Mouse (Mus musculus) adrenal gland, postnatal 36 days (tissue): ENCODE results near the gene Usp4. TPM values are rescaled to one million over a fixed set of nuclear protein-coding genes. Genes with fewer than 3 reads are reported as not detected.

Experiments
- DNase-seq, 2 experiments: peaks; one replicate each; pipeline ENCODE4 v3.0.0; 2021; ENCODE audit warnings: mixed read lengths in 1 of 2
- total RNA-seq, 2 experiments: library from RNA; stranded (reverse); gene quantifications; 2 replicates each; pipeline ENCODE4 v1.2.3; 2021

Gene Usp4
- total RNA-seq, 2 experiments from 2014 or later: 110 to 120 TPM

DNA sequence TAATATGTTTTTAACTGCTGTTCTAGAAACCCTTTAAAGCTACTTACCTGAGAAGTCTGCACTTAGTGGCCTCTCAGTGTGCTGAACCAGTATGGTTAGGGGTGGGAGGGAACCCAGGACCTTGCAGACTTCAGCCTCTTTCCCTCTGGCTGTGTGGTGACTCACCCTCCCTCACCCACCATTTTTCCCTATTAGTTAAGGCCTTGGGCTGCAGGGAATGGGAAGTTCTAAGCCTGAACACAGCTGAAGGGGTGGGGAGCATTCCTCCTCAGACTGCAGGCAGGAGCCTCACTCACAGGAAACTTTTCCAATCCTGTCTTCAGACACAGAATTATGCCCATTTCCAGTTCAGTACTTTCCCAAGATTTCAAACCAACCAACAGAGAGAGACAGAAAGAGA lies 5.9 kb upstream of the Usp4 start:
- peak; percentile 50 to 54 for DNase-seq

DNA sequence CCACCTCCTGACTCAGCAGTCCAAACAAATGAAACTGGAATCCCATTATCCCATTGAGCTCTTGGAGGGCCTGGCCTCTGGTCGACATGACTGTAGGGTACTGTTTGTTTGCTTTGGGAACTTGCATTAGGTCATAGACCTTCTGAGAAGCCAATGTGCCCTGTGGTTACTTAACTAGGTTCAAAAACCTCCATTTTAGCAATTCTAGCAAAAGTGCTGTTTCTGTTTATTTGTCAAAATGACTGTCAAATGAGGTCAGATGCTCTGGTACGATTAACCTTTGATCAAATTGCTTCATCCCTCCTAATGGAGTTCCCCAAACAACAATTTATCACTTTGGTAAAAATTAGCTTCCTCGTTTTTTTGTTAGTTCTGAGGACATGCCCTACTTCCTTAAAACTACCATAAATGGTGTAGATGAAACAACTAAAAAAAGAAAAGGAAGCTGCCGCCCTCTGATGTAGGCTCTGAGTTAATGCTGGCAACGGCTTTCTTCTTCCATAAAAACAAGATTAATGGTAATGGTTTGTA lies 5.3 kb upstream of the Usp4 start:
- DNase-seq: peak in 1 of 2 experiments; percentile 21

GRCm38 (mm10) chr9:108343331-108343730 lies 4.3 kb upstream of the Usp4 start:
- DNase-seq: peak in 1 of 2 experiments; percentile 19

- no peak for DNase-seq
Observed at GRCm38 (mm10) chr9:108343835-108344234, 3.8 kb upstream of the Usp4 start.

GRCm38 (mm10) chr9:108344471-108344870 lies 3.2 kb upstream of the Usp4 start:
- no peak for DNase-seq

DNA sequence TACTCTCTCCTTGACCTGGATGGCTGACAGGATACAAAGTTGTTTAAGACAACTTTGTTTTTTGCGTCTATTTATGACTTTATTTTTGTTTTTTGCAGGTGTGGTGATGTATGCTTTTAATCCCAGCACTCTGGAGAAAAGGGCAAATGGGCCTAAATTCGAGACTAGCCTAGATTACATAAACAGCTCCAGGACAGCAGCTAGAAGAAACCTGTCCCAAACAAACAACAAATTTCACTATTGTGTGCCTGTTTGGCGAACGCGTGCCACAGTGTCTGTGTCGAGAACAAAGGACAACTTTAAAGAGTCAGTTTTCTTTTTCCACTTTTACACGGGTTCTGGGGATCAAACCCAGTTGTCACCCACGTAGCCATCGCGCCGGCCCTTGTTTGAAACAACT lies 629 bp upstream of the Usp4 start:
- DNase-seq: no peak

DNA sequence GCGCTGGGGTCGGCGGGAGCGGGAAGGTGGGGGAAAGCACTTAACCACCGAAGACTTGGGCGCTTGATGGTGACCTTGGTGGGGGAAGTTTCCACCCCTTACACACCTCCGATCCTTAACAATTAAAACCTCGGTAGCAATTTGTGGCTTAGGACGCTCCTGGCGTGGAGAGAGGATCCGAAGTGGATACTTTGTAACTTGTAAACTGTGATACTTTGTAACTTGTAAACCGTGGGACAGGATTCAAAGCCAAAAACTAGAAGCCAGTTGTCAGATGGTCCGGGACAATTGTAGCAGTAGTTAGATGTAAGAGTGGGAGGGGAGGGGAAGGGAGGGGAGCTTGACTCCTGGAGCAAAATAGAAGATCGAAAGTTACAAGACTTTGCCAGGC lies 632 bp downstream of the Usp4 start:
- no peak for DNase-seq

- no peak for DNase-seq
Observed at GRCm38 (mm10) chr9:108349727-108350126, 2.1 kb downstream of the Usp4 start.

GRCm38 (mm10) chr9:108378234-108378633 lies 30.6 kb downstream of the Usp4 start:
- DNase-seq: no peak

- DNase-seq: no peak
Observed at GRCm38 (mm10) chr9:108378736-108379135, 31.1 kb downstream of the Usp4 start.

DNA sequence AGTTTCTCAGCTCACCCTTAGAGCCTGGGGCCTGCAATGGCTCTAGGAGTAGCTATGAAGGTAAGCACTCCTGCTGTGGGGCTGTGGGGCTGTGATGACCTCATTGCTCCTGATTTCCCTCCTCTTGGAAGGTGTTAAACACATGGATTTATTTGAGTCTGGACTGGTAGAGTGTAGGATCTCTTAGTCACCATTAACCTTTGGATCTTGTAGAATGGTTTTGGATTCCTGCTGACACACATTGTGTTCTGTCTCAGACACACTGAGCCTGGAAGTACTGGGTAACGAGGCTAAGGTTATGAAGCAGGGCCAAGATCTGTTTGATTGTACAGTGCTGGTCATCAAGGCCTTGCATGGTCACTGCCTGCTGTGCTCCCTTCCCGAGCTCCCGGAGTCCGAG lies 31.6 kb downstream of the Usp4 start:
- DNase-seq: no peak

- DNase-seq: no peak
Observed at GRCm38 (mm10) chr9:108381382-108381781, 33.7 kb downstream of the Usp4 start.

DNA sequence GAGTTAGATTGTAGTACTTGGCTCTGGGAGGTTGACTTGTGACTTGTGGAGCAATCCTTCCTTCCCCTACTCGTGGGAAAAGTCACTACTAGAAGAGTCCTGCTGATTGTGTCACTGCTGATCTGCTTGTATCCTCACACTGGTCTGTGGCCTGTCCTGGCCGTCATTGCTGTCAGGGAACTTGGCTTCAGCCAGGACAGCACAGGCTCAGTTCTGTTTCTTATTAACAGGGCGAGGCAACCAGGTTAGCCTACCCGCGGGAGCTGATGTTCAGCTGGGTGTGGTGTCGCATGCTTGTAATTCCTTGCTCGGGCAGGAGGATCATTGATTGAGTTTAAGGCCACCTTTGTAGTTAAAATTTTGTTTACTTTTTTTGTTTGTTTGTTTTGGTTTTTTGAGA lies 37.4 kb downstream of the Usp4 start:
- DNase-seq: no peak

DNA sequence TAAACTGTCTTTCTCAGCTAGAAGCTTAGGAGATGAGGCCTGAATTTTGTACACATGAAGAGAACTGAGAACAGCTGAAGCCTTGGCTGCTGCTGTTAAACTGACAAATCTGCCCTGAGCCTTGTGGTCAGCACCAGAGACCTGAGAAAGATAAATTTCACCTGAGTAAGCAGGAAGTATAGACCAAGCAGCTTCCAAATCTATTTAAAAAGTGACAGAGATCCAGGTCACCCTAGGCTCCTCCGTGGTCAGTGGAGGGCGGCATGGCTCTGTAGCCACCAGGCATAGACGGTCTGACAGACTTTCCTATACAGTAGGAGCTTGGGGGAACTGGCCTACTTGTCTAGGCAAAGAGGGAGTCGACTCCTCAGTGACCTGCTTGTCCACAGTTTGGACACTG lies 39.2 kb downstream of the Usp4 start:
- DNase-seq: no peak

GRCm38 (mm10) chr9:108388601-108389000 lies 40.9 kb downstream of the Usp4 start:
- no peak for DNase-seq

DNA sequence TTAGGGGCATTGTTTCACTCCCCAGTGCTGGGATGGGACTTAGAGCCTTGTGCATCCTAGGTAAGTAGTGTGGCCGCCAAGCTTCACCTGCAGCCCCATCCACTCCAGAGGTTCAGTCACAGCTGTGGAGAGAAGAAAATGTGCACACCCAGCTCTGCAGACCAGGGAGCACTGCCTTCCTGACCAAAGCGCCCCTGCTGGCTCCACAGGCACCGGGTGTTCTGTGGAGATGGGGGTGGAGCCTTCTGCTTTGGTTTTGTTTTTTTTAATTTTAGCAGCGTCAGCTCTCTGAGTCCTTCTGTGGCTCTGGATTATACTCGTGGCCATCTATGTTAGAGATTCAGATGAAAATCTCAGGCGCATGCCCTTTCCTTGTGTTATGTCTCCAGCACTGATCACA lies 41.6 kb downstream of the Usp4 start:
- DNase-seq: no peak

GRCm38 (mm10) chr9:108392676-108393075 lies 45.0 kb downstream of the Usp4 start, which contains the start of gene 1700102P08Rik:
Gene 1700102P08Rik (plus strand): TSS chr9:108392805.
- no peak for DNase-seq

GRCm38 (mm10) chr9:108394191-108394590 lies 46.5 kb downstream of the Usp4 start:
- DNase-seq: no peak

DNA sequence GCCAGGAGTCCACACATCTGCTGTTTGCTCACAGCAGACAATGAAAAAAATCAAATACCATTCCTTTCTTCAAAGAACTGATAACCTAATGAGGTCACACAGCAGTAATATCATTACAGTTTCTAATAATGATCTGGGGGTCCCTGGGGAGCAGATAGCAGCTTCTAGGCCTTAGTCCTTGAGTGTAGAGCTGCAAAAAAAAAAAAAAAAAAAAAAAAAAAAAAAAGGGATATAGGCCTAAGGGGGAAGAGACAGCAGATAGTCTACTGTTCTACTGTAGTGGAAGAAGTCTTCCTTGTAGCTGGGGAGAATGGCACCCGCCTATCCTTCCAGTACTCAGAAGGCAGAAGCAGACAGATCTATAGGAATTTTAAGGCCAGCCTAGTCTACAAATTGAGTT lies 47.8 kb downstream of the Usp4 start:
- no peak for DNase-seq

DNA sequence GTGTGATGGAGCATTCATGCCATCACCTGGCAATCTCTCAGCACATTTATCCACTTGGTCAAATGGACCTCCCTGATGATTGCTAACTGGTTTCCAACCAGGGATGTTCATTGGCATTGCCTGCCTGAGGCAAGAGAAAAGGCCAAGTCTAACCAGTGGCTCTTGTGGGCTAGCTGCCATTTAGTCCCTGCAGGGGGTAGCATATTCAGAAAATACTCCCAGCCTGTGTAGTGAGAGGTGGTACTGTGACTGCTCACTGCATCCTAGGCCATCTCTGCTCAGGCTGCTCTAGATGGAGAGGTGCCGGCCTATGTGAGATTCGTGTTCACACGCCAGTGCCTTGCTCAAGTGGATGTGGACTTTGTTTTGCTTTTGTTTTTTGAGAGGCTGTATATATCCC lies 50.7 kb downstream of the Usp4 start:
- no peak for DNase-seq

DNA sequence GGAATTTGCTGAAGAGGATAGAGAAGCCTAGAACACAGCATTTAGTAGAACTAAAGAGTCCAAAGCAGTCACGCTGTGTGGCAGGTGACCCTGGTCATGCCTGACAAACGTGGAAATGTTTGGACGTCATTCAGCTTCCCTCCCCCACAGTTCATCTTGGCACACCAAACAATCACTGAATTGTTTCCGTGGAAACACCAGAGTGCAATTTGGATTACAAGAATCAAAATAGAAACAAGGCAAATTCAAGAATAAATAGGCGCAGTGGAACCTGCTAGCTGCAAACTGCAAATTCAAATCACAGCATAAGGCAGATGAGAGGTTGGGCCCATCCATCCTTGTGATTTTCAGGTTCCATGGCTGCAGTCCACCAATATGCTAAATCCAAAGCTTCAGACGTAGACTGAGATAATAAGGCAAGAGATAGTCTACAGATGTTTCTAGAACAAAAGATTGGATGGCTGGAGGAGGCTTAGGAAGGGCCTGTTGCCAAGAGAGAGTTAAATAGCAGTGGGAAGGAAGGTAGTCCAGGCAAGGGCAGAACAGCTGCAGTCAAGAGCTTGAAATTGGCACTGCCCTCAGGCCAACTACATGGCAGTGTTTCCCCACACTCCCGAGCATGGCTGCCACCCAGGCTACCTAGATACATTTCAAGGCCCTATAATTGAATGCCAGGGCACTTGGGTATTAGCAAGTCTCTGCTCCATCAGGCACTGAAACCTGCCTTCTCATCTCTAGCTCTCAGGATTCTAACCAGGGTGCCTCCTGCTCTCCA lies 53.7 kb downstream of the Usp4 start:
- DNase-seq: peak; percentile 42 to 55

GRCm38 (mm10) chr9:108403081-108403480 lies 55.4 kb downstream of the Usp4 start:
- DNase-seq: no peak

- DNase-seq: peak; percentile 22 to 24
Observed at GRCm38 (mm10) chr9:108404451-108404850, 56.8 kb downstream of the Usp4 start.

- DNase-seq: no peak
Observed at GRCm38 (mm10) chr9:108409535-108409934, 61.9 kb downstream of the Usp4 start.
